Mouse (Mus musculus): ENCODE results near the gene Zc3h12a.

Gene Zc3h12a

DNA sequence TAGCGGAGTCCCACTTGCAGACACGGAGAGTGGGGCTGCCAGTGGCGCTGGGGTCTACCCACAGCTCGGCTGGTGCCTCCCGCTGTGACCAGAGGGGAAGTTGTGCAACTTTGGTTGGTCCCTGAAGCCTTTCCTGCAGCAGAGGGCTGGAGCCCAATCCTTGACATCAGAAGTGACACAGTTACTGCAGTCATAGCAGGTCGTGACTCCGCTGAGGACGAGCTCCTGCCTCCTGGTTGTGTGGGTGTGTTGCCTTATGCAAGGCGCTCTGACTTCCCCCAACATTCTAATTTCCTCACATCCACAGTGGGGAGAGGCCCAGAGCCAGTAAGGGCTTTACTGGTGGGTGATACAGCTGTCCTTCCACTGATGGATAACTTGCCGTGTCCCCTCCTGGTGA lies 17.6 kb upstream of the Zc3h12a start:
- no peak for DNase-seq (ENCODE audit: low spot score in 2 of 2)

DNA sequence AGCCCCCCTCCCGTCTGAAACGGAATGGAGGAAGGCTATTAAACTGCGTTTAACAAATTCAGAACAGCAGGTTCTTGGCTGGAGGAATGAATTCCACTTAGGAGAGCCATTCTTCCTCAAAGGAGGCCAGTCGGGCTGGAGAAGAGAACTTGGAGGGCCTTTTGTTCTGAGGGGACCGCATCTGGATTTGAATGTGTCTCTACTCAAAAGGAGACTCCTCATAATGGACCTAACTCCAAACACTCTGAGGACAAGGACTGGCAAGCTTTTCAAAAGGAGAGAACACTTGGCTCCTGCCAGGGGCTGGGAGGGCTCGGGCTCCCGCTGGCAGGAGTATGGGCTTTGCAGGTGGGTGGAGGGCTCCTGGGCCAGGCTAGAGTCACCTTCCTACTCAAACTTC lies 17.0 kb upstream of the Zc3h12a start:
- DNase-seq (ENCODE audit: low spot score in 2 of 2) = no peak

DNA sequence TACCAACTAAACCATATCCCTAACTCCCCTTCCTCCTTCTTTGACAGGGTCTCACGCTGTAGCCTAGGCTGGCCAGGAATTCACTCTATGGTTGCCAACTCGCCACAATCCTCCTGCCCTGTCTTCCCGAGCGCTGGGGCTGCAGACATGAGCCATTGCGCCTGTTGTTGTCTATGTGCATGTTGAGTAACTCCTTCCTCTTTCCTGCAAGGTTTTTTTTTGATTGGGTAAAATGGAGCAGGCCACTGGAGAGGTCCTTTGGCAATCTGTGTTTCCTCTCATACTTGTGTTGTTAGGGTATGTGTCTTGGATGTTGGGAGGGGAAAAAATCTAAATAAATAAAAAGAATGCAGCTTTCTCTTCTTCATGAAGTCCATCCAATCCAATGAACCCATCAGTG lies 16.6 kb upstream of the Zc3h12a start:
- no peak for DNase-seq (ENCODE audit: low spot score in 2 of 2)

DNA sequence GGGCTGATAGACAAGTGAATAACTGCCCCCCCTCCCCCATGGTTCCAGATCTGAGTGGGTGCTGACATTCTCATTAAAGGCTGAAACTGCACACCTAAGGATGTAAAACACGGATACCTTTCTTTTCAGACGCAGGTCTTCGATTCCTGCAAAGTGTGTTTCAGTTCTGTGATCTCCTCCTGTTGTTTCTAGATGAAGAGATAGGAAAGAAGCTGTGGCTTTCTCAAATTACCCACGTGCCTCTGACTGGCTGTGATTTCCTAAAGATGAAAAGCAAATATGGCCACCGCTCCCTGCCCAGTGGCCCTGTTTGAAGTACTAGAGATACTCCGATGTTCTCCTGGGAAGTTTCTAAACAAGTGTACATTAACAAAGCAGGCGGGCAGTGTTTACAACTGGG lies 10.7 kb upstream of the Zc3h12a start:
- DNase-seq (ENCODE audit: low spot score in 2 of 2) = no peak

DNA sequence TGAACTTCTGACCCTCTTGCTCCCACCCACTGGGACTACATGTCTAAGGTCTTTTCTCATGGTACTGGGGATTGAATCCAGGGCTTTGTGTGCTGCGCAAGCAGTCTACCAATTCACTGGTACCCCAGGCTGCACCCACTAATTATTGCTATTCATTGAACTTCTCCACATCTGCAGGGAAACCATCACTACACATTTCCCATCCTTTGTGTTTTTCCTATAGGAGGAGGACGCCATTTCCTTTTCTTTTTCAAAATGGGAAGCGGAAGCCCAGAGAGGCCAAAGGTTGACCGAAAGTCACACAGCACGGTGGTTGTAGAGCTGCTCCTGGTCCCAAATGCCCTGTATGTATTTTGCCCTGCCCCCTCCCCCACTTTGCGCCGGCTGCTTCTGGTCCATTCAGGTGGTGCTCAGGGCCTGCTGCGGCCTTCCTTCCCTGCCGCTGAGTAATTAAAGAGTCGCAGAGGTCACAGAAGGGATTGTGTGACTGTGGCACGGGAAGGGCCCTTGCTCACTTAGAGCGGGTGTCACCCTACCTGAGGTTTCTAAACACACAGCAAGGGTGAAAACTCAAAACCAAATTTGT lies 8.8 kb upstream of the Zc3h12a start:
- no peak for DNase-seq (ENCODE audit: low spot score in 2 of 2)

DNA sequence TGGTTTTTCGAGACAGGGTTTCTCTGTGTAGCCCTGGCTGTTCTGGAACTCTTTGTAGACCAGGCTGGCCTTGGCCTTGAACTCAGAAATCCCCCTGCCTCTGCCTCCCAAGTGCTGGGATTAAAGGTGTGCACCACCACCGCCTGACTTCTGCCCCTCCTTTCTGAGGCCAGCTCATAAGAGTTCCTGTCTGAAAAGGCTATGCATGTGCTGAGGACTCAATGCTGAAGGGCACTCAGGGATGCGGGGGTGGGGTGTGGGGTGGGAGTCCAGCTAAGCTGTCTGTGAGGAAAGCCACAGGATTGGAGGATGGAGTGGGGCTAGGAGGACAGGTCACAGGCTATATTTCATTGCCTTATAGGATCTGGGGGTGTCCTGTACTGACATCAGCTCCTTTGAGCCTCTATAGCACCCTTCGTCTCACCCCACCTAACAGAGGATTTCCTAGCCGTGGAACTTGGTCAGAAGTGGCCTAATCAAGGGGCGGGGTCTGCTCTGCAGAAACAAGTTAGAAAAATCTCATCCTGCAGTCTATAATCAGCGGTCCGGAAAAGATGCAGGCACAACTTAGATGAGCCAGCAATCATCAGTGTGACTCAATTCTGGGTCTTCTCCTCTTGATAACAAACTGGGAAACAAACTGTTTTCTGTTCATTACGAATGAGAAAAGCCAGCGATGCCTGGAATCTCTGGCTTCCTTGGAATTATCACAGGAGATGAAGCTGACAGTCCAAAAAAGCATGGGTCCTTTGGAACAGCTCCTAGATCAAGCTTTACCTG lies 7.6 kb upstream of the Zc3h12a start:
- no peak for DNase-seq (ENCODE audit: low spot score in 2 of 2)

DNA sequence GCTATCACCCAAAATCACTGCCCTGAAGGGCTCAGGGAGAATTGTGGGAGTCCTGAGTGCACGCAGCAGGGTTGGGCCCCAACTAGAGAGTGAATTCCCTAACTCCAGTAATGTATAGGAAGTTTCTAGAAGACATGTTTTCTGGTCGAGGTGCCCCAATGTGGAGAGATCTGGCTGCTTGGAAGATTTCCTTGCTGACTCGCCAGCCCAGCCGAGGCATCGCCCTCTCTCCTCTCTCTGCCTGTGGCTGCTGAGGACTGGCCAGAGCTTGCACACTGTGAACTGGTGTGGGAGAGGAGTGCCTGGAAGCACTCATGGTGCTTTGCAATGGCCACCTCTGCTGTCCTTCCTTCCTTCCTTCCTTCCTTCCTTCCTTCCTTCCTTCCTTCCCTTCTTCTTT lies 7.0 kb upstream of the Zc3h12a start:
- DNase-seq (ENCODE audit: low spot score in 2 of 2) = no peak

DNA sequence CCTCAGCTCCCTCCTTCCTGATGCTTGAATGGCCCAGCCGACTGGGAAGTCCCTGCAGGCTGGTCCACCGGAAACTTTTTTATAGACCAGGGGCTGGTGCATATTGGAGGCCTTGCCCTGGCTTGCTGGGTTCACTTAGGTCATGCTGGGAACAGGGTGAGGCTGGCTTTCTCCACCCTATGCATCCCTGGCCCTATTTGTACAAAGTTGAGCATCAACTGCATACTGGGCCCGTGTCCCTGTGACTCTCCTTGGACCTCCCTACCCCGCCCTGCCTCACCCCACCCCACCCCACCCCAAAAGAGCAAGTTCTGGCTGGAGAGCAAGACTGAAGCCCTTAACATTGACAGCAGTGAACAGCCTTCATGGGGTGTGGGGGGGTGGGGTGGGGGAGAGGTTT lies 6.6 kb upstream of the Zc3h12a start:
- DNase-seq (ENCODE audit: low spot score in 2 of 2) = no peak

DNA sequence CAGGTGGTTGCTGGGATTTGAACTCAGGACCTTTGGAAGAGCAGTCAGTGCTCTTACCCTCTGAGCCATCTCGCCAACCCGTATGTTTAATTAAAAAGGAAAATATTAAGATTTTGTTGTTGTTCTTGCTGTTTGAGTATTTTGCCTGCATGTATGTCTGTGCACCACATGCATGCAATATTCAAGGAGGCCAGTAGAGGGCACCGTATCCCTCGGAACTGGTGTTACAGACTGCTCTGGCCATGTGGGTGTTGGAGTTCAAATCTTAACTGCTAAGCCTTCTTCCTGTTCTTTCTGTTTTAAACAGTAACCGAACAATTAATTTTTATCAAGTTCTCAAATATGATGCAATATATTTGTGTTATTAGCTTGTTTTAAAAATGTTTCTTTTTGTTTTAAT lies 4.8 kb upstream of the Zc3h12a start:
- DNase-seq (ENCODE audit: low spot score in 2 of 2) = no peak

DNA sequence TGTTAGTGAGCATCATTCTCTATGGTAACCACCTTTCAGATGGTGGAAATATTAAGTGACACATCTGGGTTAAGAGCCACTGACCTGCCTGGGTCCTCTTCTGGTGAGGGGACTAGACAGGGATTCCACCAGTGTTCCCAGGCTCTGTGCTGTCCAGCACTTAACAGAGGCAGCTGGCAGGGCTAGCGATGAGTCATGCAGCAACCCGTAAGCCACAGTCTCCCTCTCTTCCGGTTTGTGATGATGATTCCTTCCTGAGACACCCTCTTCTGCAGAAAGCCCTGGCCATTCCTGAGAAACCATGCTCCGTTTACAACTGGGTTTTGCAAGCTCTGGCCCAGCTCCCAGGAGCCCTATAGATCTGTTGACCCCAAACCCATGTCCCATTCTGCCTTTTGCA lies 3.9 kb upstream of the Zc3h12a start:
- no peak for DNase-seq (ENCODE audit: low spot score in 2 of 2)

DNA sequence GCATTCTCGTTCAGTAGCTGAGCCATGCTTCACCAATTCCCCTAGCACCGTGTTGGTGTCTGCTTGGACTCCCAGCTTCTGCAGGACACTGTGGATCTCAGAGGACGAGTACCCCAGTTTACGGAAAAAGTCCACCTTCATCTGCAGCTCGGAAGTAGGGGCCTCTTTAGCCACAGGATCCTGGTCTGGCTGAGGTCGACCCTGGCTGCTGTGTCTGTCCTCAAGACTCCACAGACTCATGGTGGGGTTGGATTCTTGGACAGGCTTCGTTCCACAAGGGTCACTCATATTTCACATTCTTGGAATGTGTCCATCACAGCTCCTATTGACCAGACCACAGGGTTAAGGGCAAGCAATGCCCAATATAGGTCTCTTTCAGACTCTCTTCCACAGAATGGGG lies 879 bp downstream of the Zc3h12a start:
- no peak for DNase-seq (ENCODE audit: low spot score in 2 of 2)

DNA sequence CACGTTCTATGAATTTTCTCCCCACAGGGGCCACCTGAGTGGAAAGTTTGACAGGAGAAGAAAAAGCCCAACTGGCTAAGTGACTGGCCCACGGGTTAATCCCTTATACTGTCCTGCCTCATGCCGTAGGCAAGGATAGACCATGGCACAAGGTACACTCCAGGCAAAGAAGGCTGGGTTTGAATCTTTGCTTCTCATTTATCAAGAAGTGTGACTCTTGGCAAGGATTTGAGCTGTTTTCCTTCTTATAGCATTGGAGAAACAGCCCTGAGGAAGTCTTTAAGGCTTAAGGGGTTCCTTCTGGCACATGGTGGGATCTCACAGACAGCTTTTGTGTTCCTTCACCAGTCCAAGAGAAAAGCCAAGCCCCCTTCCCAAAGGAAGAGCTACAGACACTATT lies 1.5 kb downstream of the Zc3h12a start:
- no peak for DNase-seq (ENCODE audit: low spot score in 2 of 2)

DNA sequence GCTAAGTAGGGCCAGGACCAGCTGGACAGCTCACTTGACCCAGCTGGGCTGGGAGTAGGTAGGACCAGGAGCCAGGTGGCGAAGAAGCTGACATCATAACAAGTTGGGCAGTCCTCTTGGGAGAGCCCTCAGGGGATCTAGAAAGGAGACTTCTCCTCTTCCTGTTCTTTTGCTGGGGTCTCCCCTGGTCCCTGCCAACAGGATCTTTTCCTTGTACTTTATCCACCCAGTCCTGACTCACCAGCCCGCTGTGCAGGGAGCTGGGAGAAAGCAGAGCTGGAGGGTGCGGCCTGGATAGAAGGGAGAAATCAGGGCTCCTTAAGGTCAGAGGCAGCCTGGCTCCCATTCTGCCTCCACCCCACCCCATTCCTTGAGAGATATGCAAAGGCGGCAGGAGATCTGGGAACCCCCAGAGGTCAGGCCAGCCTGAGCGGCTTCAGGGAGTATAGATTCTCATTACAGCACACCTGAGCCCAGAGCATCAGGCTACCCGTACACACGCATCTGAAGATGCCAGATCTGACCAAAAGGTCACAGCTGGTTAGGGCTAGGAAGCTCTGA lies 2.2 kb downstream of the Zc3h12a start:
- DNase-seq (ENCODE audit: low spot score in 2 of 2) = no peak

DNA sequence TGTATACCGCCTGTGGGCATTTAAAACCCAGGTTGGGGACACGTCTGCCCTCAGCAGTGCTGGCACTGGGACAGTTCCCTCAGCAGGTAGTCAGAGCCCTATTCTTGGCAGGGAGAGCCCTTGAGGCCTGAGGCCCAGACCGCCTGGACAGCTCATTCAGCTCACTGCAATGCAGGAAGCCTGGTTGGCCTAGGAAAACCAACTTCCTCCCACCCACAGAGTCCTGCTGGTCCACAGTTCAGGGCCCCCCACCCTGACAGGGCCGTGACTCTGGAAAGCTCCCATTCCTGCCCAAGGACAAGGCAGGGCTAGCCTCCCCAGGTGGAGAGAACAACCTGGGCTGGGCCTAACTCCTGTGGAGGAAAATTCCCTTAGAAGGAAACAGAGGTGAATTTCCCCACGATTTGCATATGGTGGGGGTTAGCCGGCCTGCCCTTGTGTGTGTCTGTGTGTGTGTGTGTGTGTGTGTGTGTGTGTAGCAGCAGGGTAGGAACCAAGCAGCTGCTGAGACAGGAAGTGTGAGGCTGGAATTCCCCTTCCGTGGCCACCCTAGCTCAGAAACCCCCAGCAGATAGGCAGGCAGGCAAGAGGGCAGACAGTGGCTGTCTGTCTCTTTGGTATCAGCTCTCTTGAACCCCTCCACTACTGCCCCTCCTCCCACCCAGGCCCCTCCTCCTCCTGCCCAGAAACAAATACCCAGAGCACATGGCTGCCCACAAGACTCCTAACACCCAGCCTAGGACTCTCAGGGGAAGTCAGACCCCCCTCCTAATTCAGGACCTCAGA lies 3.0 kb downstream of the Zc3h12a start:
- no peak for DNase-seq (ENCODE audit: low spot score in 2 of 2)

DNA sequence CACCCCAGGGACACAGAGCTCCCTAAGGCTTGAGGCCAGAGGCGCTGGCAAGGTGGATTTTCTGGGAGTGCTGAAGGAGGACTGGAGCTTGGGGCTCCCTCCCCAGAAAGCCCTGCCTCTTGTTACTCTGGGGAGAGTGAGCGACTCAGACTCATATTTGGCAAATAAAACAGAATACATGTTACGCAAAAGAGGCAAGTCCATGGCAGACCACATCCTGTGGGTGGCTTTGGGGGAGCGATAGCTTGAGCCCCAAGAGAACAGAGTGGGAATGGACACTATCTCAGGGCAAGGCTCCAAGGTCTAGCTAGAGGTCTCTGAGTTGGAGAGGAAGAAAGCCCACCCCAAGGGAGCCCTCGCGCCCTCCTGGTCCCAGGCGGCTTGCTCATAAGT lies 4.4 kb downstream of the Zc3h12a start:
- no peak for DNase-seq (ENCODE audit: low spot score in 2 of 2)

DNA sequence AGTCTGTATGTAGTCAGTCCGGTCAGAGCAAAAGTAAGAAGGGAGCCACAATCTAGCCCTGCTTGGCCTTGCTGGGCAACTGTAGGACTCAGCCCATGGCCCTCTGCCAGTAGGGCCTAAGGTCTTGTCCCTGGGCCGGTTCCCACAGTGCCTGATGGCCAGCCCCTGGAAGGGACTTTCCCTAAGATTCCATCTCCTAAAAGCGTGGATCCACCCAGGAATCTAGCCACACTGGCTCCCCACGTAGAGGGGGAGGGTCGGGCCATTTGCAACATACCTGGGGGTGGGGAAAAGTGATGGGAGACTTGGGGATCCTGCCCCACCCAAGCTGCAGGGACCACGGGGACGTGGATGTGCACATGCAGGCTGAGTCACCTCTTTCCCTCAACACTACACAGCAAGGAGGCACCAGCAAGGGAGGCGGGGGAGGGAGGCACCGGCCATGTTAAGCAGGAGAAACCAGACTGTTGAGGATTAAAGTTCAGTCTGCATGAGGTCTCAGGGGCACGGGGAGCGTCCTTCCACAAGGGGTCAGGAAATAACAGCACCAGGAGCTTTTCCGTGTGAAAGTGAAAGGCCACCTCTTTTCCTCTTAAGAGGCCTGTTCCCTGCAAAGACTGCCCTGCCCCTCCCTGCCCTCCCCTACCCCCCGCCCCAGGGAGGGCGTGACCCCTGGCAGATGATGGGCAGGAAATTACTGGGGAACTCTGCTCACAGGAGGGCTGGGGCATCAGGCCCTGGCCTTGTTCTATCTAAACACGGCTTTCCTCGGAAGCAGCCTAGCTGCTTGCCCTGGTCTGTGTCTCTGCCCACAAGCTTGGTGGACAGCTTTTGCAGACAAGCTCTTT lies 5.0 kb downstream of the Zc3h12a start:
- DNase-seq (ENCODE audit: low spot score in 2 of 2) = no peak

DNA sequence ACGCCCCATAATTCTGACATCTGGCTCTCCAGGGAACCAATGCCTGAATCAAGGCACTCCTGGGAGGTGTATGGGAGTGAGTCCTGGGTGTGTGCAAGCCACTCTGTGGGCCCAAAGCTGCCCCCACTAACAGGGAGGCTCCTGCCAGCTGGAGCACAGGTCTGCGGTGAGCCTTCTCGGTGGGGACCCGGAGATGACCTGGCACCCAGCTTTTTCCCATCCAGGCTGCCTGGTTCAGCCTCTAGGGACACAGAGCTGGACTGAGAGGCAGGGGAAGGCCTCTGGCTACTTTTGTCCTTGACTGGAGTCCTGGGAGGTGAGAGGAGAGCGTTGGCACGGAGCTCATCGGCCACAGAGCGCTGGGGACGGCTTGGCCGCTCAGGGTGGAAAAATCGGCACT lies 7.9 kb downstream of the Zc3h12a start:
- DNase-seq (ENCODE audit: low spot score in 2 of 2) = no peak

DNA sequence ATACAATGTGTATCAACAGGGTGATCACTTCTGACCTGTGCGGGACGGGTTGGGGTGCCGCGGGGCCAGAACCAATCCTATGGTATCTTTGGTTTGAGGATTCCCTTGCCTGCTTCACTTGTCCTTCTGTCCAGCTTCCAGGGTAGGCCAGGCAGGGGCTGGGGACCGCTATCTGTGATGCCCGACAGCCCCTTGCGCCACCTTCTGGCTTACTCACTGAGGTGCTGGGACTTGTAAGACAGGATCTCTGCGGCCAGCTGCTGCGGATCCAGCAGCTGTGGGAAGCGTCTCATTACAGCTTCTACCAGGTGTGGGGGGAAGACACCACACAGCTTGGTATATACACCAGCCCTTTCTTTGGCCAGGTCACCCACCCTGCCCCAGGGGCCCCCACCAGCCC lies 8.6 kb downstream of the Zc3h12a start:
- no peak for DNase-seq (ENCODE audit: low spot score in 2 of 2)

DNA sequence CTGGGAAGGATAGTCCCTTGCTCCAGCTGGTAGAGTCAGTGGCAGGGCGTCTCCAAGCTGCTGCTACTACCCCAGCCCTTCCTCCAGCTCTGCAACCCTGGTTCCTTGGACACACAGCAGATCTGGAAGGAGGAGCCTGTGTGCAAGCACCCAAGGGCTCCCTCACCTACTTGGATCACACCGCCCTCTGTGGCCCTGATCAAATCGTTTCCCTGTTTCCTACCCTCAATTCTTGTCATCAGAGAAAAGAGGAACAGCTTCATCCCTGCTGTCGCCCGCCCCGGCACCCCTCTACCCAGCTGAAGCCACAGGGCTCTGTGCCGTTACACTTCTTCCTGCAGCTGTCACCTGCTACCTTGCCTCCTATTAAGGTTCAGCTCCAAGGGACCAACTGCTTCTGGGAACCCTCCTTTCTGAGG lies 9.7 kb downstream of the Zc3h12a start:
- no peak for DNase-seq (ENCODE audit: low spot score in 2 of 2)

DNA sequence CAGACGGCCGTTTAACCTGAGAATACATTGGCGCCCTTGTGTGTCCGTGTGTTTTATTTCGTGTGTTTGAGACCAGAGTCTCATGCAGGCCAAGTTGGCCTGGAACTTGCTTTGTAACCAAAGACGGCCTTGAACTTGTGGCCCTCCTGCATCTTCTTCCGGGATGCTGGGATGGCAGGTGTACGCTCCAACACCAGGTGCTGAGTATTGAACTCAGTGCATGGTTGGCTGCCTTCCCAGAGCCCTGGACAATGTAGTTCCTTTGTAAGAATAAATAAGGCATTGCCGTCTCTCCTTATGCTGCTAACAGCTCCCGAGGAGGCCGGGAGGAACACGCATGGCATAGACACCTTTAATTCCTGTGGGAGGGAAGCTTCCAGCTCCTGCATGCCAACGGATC lies 10.7 kb downstream of the Zc3h12a start:
- DNase-seq (ENCODE audit: low spot score in 2 of 2) = no peak

DNA sequence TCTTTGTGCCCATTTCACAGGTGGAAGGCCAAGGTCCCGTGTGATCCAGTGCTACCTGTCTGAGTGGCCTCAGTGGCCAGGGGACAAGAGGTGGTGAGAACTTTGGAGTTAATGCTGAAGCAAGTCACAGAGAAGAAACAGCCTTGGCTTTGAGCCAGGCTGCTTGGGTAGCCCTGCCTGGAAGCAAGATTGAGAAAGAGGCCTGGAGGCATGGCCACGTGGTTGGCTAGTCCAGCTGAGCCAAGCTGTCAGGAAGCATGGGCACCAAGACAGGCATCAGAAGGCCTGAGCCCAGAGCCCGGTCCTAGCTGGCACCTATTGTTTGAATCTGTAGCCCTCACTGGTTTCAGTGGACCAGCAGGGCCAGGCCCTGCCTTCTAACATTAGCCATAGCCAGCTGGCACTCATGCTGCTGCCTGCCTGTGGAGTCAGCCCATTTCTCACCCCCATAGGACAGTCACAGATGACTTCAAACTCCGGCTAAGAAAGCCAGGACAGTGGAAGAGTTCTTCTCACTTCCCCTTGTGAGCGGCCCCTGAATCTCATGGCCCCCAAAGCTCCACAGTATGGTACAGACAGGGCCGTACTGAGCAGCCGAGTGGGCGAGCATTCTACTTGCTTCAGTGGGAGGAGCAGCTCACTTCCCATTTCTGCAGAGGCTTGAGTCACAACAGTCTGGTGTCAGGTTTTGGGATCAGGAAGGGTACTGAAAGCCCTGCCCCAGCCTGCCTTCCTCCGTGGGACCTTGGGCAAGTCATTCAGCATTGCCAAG lies 11.4 kb downstream of the Zc3h12a start:
- no peak for DNase-seq (ENCODE audit: low spot score in 2 of 2)

Data from urinary bladder, postnatal 4 days (tissue).